Mouse (Mus musculus): ENCODE data around the gene Plekhd1.

Gene Plekhd1

DNA sequence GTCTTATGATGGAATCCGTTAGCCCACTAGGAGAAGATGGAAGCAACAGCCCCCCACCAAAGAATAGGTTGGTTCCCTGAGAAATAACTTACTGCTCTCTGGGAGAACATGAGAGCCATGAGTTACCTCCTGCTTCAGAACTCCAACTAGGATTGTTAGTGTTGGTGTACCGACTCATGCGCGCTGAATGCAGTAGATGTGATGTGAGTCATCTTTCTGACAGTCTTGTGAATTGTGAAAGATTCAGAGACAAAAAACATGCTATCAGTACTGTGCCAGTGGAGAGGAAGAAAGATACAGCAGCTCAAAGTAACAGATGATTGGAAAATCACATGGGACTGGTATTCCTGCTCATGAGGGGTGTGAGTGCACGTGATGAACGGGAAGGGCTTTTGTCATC, 59.2 kb downstream of the Plekhd1 start:
- peak; percentile 48 for DNase-seq (ENCODE audit: inconsistent ontology term)

DNA sequence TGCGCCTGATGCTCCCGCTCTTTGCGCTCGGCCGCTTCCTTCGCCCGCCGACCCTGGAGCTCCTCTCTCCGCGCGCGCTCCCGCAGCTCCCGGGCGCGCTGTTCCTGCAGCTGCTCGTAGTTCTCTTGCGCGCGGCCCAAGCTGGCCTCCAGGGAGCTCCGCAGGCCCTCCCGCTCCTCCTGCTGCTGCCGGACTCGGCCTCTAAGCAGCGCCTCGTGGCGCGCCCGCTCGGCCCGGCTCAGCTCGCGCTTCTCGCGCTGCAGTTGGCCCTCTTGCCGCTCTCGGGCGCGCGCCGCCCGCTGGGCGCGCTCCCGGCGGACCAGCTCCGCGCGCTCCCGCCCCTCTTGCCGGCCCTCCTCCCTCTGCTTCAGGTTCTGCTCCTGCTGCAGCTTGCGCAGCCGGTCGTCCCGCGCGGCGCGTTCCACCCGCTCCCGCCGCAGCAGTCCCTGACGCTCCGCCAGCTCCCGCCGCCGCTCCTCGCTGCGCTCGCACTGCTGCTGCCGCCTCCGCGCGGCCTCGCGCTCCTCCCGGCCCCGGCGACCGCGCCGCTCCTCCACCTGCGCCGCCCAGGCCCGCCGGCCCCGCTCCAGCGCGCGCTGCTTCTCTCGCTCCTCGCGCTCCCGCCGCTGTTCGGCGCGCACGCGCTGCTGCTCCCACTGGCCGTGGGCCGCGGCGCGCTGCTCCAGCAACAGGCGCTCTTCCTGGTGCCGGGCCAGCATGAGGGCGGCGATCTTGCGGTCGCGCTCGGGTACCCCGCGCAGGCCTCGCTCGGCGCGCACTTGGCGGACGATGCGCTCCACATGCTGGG, 65.6 kb downstream of the Plekhd1 start:
- peak; percentile 43 for DNase-seq (ENCODE audit: inconsistent ontology term)

DNA sequence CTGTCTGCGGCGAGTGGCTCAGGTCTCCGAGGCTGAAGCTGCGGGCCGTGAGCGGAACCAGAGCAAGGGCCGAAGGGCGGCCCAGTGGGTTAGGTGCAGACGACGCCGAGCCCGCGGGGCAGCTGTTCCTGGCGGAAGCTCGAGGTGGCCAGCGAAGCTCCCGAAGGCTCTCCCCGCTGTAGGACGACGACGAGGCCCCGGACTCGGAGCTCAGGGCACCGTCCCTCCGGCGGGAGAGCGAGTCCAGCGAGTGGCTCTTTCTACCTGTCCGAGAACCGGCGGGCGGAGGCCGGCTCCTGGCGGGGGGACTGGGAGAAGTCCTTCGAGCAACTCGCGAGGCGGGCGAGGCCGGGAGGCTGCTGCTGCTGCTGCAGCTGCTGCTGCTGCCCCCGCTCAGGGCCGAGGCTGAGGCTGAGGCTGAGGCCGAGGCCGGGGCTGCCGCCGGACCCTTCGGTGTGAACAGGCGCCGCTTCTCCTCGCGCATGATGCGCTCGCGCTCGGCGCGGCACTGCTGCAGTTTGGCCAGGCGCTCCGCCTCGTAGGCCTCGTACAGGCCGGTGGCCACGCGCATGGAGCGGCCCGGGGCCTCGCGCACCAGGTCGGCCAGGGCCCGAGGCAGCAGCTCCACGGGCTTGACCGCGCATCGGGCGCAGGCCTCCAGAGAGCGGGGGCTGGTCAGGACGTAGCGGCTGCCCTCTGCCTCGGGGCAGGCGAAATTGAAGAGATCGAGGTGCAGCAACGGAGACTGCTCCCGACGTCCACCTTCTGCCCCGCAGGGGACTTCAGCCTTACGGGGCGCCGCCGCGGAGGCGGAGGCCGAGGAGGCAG, 66.4 kb downstream of the Plekhd1 start:
- no peak for DNase-seq (ENCODE audit: inconsistent ontology term)

GRCm38 (mm10) chr12:80759387-80759712, 67.0 kb downstream of the Plekhd1 start:
- no peak for DNase-seq (ENCODE audit: inconsistent ontology term)

- no peak for DNase-seq (ENCODE audit: inconsistent ontology term)
These were observed 67.5 kb downstream of the Plekhd1 start for GRCm38 (mm10) chr12:80759713-80760395.

- peak; percentile 79 for DNase-seq (ENCODE audit: inconsistent ontology term)
These were observed 68.0 kb downstream of the Plekhd1 start, which contains the start of gene Ccdc177 for GRCm38 (mm10) chr12:80760396-80760801. Ccdc177 (minus strand) TSS chr12:80760687.

GRCm38 (mm10) chr12:80762982-80763381, 70.6 kb downstream of the Plekhd1 start:
- DNase-seq (ENCODE audit: inconsistent ontology term): no peak

GRCm38 (mm10) chr12:80764116-80764515, 71.7 kb downstream of the Plekhd1 start:
- no peak for DNase-seq (ENCODE audit: inconsistent ontology term)

DNA sequence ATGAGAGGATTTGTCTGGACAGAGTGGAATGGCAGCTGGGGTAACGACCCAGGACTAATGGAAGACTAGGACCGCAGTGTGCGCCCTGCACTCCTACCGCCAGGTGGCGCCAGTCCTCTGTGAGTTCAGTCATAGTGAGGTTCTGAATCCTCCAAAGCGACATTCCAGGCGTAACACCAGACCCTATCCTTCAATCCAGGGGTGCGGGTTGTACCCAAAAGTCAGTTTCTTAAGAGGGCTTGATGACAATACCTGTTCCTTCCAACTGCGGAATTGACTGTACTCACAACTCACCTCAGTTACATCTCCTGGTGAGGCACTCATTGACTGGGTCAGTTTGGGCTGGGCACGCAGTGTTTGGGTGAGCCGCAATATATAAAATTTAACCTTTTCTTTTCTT, 77.3 kb downstream of the Plekhd1 start:
- DNase-seq (ENCODE audit: inconsistent ontology term): peak; percentile 87

Measured in Muller cell, postnatal 12 days (primary cell).